In the genomic region with DNA sequence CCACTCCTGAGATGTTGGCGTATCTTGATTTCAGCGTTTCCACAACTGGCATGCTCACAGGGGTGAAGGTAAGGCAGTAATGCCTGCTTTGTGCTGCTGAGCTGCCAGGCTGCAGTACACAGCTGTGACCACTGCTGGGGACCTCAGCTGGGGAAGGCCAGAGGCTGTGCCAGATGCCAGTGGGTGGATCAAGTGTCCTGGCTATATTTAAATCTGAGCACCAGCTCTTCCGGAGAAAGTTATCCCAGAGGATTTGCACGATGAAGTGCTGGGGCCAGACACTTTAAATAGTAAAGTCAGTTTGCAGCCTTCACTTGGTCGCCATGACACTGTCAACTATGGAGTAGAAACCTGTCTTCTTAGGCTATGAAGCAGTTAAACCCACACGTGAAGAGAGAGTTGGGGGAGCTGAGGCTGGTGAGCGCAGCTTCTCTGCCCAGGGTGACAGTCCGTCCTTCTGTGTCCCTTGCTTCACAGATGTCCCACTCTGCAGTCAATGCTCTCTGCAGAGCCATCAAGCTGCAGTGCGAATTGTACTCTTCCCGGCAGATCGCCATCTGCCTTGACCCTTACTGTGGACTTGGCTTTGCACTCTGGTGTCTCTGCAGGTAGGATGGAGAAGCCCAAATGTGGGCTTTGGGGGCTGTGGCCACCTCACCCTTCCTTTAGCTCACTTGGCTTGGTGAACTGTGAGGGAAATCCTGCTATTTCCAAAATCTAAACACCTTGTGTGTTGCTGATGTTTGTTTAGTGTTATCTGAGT, we compare ENCODE assay signal across 10 mouse cellular contexts. TPM values are rescaled to one million over a fixed set of nuclear protein-coding genes. Genes with fewer than 3 reads are reported as not detected.
A peak's percentile ranks its signal among the peaks of the same experiment; 100 is the strongest.
DNase-seq lines count a peak whose midpoint lies in the region; ATAC-seq lines count a peak whose summit lies in the region.
"Had no signal": no experiment of that assay in that cellular context is flagged by ENCODE, and none has a peak within 500 bp of the region (broad histone marks: within the 10 kb centered on the region; RNA-seq: fewer than 3 reads in every experiment).

No protein-coding gene starts in this region.

- WGBS in hindbrain, embryonic 15.5 days, result 87% methylated on average over 11 of the region's 11 CpGs
- 77% methylated on average over 11 of the region's 11 CpGs for WGBS in hindbrain, embryonic 16.5 days
- 73% methylated on average over 11 of the region's 11 CpGs for WGBS in heart, embryonic 12.5 days

- no peak overlapping the region for H3K4me2 ChIP-seq in hindbrain, embryonic 15.5 days
- no peak overlapping the region for H3K4me2 ChIP-seq in hindbrain, embryonic 16.5 days (ENCODE audit: low read length)
- H3K4me2 ChIP-seq in heart, embryonic 12.5 days, result peak overlapping the region; percentile 36
- H3K4me2 ChIP-seq: liver, embryonic 13.5 days; stomach, embryonic 15.5 days had no signal

- no peak for ATAC-seq in hindbrain, embryonic 15.5 days (ENCODE audit: low FRiP score, low read depth)
- ATAC-seq in hindbrain, embryonic 16.5 days, result no peak
- peak; percentile 61; the same call in 1 of the 2 replicates for ATAC-seq in heart, embryonic 12.5 days (ENCODE audit: insufficient number of reproducible peaks, low FRiP score)

- DNase-seq in MN1 (ENCODE audit: low spot score), result peak; percentile 74
- DNase-seq in cerebellum, postnatal 36 days, result peak; percentile 77 to 83
- no peak for DNase-seq in thymus, postnatal 14 days
- no peak for DNase-seq in embryo, embryonic 9.5 days (ENCODE audit: extremely low spot score)
- DNase-seq in urinary bladder, postnatal 14 days (ENCODE audit: low spot score), result no peak
- DNase-seq: liver, embryonic 13.5 days had no signal

- no peaks in the 10 kb centered on the region for H3K9me3 ChIP-seq in hindbrain, embryonic 15.5 days
- no peaks in the 10 kb centered on the region for H3K9me3 ChIP-seq in hindbrain, embryonic 16.5 days (ENCODE audit: control insufficient read depth, low read length)
- H3K9me3 ChIP-seq in heart, embryonic 12.5 days (replicated peaks), result no peaks in the 10 kb centered on the region
- H3K9me3 ChIP-seq: liver, embryonic 13.5 days; stomach, embryonic 15.5 days had no signal

- H3K4me1 ChIP-seq in hindbrain, embryonic 15.5 days (replicated peaks), result no peaks in the 10 kb centered on the region
- H3K4me1 ChIP-seq in hindbrain, embryonic 16.5 days (ENCODE audit: control insufficient read depth, insufficient read depth, low read depth, low read length), result no peaks in the 10 kb centered on the region
- peaks cover 46% of the 10 kb centered on the region for H3K4me1 ChIP-seq in heart, embryonic 12.5 days (replicated peaks)
- H3K4me1 ChIP-seq: liver, embryonic 13.5 days had no signal

- no peaks in the 10 kb centered on the region for H3K27me3 ChIP-seq in hindbrain, embryonic 15.5 days
- no peaks in the 10 kb centered on the region for H3K27me3 ChIP-seq in hindbrain, embryonic 16.5 days (replicated peaks; ENCODE audit: control insufficient read depth, insufficient read depth, low read length)
- H3K27me3 ChIP-seq in heart, embryonic 12.5 days (replicated peaks), result no peaks in the 10 kb centered on the region
- H3K27me3 ChIP-seq: liver, embryonic 13.5 days; stomach, embryonic 15.5 days had no signal

- H3K36me3 ChIP-seq in hindbrain, embryonic 15.5 days, result peaks cover 63% of the 10 kb centered on the region
- peaks cover 30% of the 10 kb centered on the region for H3K36me3 ChIP-seq in hindbrain, embryonic 16.5 days (ENCODE audit: control insufficient read depth, insufficient read depth, low read length)
- H3K36me3 ChIP-seq in heart, embryonic 12.5 days, result peaks cover 72% of the 10 kb centered on the region

- no peak overlapping the region for H3K4me3 ChIP-seq in hindbrain, embryonic 15.5 days
- H3K4me3 ChIP-seq in hindbrain, embryonic 16.5 days (ENCODE audit: low read length), result no peak overlapping the region
- H3K4me3 ChIP-seq in heart, embryonic 12.5 days, result no peak overlapping the region
- H3K4me3 ChIP-seq: liver, embryonic 13.5 days; stomach, embryonic 15.5 days had no signal

- no peak overlapping the region for H3K9ac ChIP-seq in hindbrain, embryonic 15.5 days
- no peak overlapping the region for H3K9ac ChIP-seq in hindbrain, embryonic 16.5 days (ENCODE audit: low read depth, low read length)
- no peak overlapping the region for H3K9ac ChIP-seq in heart, embryonic 12.5 days
- H3K9ac ChIP-seq: liver, embryonic 13.5 days; stomach, embryonic 15.5 days had no signal

- 0 out of 2 replicates have a peak overlapping the region, but pooled peaks have one; percentile 8 for H3K27ac ChIP-seq in hindbrain, embryonic 15.5 days (replicated peaks)
- H3K27ac ChIP-seq in hindbrain, embryonic 16.5 days (ENCODE audit: low read depth, low read length), result no peak overlapping the region
- peak overlapping the region; percentile 95 for H3K27ac ChIP-seq in heart, embryonic 12.5 days (ENCODE audit: poor library complexity, severe bottlenecking)
- H3K27ac ChIP-seq: liver, embryonic 13.5 days; stomach, embryonic 15.5 days had no signal

RNA-seq across cellular contexts. Expression of a gene that starts 28.5 kb away (rescaled TPM):
- polyA plus RNA-seq in hindbrain, embryonic 15.5 days (2015; fragmentation: Nextera tagmentation; extraction: Ambion mirVana), result 12.7 and 14.4 TPM in 2 replicates
- 11.8 and 13.1 TPM in 2 replicates for polyA plus RNA-seq in hindbrain, embryonic 16.5 days (2015; fragmentation: Nextera tagmentation; extraction: Ambion mirVana)
- 35.8 and 38.1 TPM in 2 replicates for polyA plus RNA-seq in heart, embryonic 12.5 days (2016; fragmentation: Nextera tagmentation; extraction: Ambion mirVana)

Comparison
In these comparisons a context has a peak if more than half of its experiments do, and no peak if none do; other contexts are left out.
1. DNase-seq: peak in MN1 (single experiment) and cerebellum, postnatal 36 days (2 of 2); none in thymus, postnatal 14 days (single experiment), embryo, embryonic 9.5 days (single experiment) and urinary bladder, postnatal 14 days (single experiment).